Mouse (Mus musculus): Measurements from ENCODE around the gene Catsperd.

DNA sequence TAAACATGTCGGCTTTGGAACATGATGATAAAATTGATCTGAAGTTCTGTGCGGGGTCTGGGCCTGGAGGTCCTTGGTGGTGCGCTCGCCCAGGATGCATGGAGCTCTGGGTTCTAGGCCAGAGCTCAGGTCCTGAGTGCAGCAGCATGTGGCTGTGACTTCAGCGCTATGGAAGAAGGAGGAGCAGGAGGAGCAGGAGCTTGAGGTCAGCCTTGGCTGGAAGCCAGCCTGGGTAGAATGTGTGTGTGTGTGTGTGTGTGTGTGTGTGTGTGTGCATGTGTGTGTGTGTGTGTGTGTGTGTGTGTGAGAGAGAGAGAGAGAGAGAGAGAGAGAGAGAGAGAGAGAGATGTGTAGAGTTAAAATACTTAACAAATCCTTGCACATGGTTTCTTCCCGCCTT lies 28.2 kb downstream of the Catsperd start:
- no peak for TF ChIP-seq CTCF (IDR thresholded peaks at IDR 0.05; ENCODE audit: insufficient read depth, low read depth, low read length)
- no peak for TF ChIP-seq POLR2A (IDR thresholded peaks at IDR 0.05; ENCODE audit: insufficient read depth, low read depth, low read length)

Measured in olfactory bulb, adult 2 months (tissue).